Mouse (Mus musculus): ENCODE results near the gene Ap5s1.
"Not testable (repeated sequence)": the region's sequence is repeated elsewhere in the genome, so short reads cannot be mapped to it uniquely, and the experiment has no call there.

Gene Ap5s1

DNA sequence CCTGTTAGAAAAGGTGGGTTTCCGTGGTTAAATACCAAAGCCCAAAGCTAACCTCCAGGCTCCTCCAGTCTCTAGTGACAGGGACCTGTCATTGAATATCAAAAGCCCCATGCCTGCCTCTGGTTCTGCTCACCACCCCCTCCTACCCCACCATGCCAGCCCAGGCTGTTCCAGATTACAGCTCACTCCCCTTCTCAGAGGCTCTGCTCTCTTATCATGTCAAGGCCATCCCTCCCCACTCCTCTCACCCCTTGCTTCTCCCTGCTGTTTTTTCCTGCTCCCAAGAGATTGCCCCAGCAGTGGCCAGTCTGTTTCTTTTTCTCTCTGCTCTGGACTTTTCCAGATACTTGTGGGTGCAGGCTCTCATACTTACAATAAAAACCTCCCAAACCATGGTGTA, 16.7 kb downstream of the Ap5s1 start:
- DNase-seq: no peak

DNA sequence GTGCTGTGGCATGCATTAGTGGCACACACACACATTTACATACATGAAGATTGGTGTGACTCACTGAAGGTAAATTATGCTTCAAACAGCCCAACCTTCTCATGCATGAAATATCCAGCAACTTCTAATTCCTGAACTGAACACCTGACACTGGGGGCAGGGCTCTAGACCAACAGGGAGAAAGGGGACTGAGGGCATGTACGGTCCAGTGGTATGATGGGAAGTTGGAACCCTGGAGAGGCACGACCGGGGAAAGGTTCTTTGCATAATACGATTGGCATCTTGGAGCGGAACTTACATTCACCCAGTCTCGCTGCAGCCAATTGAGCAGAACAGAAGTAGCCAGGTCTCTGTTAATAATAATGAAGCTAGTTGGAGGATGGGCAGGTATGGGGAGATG, 18.3 kb downstream of the Ap5s1 start:
- DNase-seq: no peak

DNA sequence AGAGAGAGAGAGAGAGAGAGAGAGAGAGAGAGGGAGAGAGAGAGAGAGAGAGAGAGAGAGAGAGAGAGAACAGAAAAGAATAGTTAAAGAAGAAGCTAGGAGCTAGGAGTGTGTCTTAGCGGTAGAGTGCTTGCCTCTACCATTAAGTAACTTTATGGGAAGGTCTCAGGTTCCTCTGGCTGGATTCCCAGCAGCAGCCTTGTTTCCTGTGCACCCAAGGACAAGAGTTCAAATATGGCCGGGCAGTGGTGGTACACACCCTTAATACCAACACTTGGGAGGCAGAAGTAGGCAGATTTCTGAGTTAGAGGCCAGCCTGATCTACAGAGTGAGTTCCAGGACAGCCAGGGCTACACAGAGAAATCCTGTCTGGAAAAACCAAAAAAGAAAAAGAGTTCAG, 19.8 kb downstream of the Ap5s1 start:
- not testable (repeated sequence) for DNase-seq

DNA sequence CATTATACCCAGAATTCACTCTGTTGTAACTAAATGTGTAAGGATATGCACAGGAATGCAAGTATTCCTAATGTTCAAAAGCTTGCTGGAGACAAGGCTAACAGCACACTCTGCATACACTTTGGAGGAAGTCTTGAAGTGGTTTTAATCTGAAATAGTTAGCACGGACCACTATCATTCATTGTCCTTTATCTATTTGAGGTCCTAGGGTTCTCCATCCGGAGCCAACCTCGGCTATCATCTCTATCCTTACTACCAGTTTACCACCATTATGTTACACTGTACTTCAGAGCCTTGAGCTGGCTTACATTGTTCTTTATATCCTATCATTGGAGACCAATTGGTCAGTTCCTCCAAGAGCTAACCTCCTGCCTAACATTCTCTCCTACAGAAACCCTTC, 20.4 kb downstream of the Ap5s1 start:
- DNase-seq: no peak

DNA sequence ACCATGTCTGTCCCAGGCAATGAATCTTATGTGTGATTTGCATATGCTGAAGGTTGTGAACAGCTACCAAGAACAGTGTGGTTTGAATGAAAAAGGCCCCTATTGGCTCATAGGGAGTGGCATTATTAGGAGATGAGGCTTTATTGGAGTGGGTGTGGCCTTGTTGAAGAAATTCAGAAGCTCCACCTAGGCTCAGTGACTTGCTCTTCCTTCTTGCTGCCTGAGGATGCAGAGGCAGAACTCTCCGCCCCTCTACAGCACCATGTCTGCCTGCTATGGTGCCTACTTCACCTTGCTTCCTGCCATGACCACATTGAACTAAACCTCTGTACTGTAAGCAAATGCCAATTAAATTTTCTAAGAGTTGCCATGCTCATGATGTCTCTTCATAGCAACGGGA, 25.7 kb downstream of the Ap5s1 start:
- peak; percentile 7 for DNase-seq

DNA sequence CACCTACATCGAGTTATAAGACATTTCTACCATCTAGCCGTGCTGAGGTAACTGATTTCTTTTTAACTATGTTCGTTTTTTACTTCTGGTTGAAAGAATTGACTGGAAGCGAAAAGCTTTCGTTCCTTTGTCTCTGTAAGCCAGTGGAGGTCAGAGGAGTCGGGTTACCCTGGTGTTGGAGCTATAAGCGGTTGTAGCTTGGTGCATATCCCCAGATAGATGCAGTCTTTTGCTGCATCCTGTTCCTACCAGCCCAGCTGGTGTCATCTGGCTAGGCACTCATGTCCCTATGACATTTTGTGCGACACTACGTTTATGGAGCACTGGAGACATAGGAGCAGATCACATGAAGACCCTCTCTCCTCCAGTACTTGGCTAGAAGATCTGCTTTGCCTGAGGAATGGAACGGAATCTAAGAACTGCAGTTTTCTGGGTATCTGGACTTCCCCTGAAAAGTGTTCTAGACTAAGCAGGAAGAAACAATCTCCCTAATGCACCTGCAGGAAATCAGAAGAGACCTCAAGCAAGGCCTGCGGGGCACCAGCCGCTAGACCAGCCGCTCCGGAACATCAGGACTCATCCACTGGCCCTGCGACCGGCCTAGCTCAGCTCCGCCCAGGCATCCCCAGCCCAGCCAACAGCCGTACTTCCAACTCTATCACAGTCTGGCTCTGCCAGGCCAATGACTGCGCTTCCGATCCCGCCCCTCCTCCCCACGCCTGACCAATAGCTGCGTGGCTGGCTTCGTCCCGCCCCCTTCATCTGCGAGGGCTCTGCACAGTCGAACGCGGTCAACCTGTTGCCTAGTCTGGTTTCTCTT, 26.6 kb downstream of the Ap5s1 start, which contains the start of gene Mavs:
Gene Mavs, plus strand, starts transcription at position 757 of the 820 bp plus-strand sequence.
- peak; percentile 93 for DNase-seq

DNA sequence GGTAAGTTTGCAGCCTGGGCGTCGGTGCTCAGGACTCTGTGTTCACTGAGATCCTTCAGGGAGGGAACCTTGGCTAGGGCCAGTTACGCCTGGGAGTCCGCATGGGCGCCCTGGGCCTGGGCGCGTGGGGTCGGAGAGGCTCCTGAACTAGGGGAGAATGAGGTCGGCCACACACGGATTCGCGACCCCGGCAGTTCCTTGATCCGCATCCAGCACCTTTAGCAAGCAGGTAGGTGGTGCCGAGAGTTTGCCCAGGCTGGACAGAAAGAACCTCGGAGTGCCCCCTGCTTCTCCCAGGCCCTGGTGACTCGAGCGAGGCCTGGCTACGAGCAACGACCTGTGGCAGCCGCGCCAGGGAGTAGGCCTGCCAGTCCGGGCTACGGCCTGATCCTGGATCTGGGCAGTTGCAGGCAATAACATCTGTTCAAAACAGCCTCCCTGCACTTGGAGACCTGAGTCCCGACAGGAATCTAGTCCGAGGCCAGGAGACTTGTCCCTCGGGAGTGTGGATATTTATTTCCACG, 27.3 kb downstream of the Ap5s1 start:
- no peak for DNase-seq

DNA sequence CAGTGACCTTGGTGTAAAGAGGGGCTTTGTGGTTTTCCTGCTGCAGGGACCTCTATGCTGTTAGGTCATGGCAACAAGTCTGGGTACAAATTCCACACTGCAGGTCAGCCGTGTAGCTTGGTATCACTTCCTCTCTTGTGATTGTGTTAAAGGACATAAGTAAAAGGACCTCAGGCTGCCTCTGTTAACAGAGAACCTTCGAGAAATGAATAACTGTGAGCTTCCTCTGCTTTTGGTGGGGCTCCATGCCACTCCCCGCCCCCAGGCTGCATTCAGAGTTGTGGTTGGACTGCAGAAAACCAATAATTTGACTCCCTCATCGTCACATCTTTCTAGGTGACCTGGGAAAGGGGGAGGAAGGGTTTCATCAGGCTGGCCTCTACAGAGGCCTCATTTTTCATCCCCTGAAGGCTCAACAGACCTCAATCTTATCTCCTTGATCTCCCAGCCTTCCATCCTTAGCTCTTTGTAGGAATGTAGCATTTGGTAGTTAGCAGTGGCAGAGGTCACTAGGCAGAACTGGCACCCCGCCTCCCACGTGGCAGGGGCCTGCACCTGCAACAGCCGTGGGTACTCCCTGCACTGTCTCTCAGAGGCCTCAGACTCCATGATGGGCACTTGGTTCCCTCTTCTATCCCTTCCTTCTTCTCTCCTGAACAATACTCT, 28.2 kb downstream of the Ap5s1 start:
- peak; percentile 8 for DNase-seq

DNA sequence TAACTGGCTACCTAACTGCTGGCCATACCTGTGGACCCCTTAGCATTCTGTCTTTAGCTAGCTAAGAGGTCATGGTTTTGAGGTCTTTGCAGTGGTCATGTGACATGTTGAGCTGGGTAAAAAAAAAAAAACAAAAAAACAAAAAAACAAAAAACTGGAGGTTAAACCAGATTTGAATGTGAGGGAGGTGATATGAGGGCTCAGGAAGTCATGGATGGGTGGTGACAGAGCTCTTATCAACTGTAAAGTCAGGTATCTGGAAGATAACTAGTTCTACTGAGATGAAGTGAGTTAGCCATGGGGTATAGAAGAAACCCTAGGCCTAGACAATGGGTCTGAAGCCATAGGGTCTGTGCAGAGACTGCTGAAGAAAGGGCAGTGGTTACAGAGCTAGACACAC, 35.3 kb downstream of the Ap5s1 start:
- no peak for DNase-seq

DNA sequence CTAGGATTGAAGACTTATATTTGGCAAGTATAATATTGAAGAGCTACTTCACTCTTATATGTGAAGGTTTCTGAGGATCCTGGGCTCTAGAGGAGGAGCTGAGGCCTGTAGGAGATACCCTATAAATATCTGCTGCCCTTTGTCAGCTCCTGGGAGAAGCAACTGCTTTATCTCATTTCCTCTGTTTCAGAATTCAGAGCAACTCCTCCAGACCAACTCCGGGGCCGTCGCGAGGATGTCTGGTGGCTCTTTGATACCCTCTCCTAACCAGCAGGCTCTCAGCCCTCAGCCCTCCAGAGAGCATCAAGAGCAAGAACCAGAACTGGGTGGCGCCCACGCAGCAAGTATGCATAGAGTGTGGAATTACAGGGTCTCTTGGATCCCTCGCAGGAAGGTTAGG, 36.1 kb downstream of the Ap5s1 start:
- DNase-seq: no peak

DNA sequence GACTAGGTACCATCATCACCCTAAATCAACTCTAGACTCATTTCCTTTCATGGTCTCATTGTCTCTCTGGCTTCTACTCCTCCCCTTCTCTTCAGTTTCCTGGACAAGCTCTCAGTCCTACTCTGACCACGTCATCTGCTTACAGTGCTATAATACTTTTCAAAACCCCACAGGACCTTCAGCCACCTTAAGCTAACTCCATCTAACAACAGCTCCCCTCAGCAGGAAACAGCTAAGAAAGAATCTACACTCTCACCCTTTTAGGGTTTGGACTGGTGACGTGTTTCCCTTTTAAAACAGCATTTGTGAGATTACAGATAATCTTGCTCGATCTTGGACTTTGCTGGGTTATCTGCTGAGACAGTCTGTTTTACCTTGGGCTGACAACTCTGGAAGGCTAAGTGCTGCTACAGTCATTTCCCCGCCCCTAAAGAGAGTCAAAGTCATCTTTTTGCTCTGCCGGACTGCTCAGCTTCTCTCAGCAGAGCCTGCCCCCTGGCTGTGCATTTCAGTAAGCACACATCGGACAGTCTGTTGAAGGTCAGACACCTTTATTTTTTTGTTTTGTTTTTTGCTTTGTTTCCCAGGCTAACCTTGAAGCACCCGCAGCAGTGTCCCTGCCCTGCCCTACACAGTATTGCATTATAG, 46.9 kb downstream of the Ap5s1 start:
- peak; percentile 61 for DNase-seq

DNA sequence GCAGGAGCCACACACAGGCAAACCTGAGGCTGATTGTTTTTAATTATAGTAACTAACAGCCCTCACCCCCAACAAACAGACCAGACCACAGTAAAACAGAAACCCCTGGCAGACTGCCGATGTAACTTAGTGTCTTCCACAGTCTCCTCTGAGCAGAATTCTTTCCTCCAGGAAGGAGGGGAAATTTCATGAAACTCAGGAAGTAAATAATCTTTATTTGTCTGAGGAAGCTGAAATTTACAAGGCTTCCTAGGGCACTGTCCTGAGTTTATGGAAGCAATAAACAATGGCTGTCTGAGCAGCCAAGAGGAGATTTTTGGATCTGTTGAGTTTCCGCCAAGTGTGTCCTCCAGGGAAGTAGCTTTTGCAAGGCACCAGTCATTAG, 47.4 kb downstream of the Ap5s1 start:
- no peak for DNase-seq

DNA sequence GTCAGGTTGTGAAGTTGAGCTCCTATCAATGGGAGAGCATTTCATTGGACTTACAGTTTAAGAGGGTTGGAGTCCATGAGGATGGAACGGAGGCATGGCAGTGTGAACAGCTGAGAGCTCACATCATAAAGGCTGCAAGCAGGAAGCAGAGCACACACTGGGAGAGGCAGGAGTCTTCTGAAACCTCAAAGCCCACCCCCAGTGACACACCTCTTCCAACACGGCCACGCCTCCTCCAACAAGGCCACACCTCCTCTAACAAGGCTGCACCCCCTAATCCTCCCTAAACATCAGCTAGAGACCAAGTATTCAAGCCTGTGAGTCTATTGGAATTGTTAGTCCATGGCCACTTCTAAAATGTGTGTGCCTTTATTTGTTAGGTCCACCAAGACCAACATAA, 48.9 kb downstream of the Ap5s1 start:
- peak; percentile 38 for DNase-seq

DNA sequence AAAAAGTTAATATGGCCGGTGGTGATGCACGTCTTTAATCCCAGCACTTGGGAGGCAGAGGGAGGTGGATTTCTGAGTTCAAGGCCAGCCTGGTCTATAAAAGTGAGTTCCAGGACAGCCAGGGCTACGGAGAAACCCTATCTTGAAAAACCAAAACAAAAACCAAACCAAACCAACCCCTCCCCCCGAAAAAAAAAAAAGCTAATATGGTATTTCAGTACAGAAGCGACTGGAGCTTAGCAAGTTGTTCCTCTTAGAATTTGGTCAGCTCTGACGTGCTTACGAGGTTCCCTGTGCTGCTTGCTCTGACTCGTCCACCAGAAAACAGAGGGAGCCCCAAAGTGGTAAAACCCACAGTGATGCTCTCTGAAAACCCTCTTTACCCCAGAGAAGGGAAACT, 51.8 kb downstream of the Ap5s1 start:
- DNase-seq: no peak

DNA sequence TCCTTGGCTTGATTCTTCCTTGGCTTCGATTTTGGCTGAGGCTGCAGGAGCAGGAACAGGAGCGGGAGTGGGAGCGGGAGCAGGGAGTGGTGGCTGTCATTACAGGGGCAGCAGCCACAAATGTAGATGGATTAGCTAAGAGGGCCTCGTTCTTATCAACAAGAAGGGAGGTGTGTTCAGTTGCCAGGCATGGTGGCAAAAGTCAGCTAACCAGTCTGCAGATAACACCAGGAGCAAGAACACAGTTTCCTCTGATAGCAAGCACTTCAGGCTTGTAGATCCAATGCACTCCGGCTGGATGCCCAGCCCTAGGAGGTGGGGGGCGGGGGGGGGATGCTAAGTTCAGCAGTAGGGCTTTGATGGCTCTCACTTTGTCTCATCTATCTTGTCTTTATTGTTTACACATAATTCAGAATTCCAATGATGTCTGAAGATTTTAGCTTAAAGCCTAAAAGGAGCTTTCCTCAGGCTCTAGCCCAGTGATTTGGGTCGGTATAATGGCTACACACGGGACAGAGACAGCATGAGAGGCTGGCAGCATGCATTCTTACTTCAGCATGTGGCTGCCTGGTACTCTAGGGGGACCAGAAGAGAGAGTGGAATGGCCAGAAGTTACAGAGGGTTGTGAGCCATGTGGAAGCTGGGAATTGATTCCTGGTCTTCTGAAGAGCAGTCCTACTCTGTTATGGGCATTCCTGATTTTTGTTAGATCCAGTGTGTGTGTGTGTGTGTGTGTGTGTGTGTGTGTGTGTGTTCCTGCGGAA, 53.8 kb downstream of the Ap5s1 start:
- DNase-seq: no peak

DNA sequence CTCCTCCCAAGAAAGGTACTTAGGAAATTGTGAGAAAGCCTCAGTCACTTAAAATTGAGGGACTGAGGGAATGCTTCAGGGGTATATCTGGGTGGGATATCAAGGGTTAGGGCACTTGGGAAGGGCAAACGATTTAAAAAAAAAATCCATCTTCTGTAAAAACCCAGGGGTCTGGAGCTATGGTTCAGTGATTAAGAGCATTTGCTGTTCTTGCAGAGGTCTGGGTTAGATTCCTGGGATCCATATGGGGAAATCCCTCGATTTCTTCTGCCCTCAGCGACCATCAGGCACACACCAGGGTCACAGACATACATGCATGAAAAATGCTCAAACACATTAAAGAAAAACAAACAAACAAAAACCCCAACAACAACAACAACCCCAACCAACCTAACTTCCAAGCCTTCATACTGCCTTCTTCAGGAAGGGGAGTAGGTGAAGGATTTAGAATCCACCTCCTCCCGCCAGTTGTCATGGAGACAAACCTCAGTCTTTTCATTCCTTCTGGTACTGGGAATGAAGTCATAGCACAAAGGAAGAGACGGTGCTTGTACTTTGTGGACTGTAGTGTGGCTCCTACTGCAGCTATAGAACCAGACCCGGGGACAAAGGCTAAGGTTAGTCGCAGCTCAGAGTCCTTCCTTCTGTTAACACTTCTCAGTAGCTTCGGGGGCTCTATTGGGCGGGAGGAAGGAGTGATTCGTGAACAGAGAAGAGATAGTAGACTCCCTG, 54.8 kb downstream of the Ap5s1 start:
- DNase-seq: no peak

DNA sequence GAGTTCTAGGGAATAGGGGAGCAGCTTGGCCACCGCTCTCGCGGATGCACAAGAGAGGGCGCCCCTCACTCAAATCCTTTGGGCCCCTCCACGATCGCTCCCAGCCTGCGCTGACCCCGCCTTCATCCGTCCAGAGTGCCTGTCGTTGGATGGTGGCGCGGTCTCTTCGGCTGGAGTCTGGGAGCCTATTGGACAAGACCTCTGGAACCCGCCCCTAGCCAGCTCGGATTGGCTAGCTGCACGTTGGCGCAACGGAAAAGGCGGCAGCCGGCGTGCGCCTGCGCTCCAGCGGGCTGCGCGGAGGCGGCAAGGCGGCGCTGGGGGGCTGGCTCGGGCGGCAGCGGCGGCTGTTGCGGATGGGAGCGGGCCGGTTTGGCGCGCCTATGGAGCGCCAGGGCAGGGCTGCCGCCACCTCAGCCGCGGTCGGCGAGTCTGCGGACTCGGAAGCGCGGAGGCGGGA, 55.4 kb downstream of the Ap5s1 start, which contains the start of gene Pank2:
Gene Pank2, plus strand, starts transcription at position 283 of the 460 bp plus-strand sequence.
- DNase-seq: peak; percentile 98

All from thymus, postnatal 25 days (tissue).